Mouse (Mus musculus) E14TG2a.4 (cell line): ENCODE data around the gene Loxl1.
A peak's percentile ranks its signal among the peaks of the same experiment; 100 is the strongest.

ENCODE experiments used
- H3K27me3 ChIP-seq: 2 replicates; pipeline ENCODE4 v1.6.1; 2014; ENCODE audit warnings: low read length, control low read depth; ENCODE audit not compliant: insufficient read depth
- H3K36me3 ChIP-seq: 2 replicates; pipeline ENCODE4 v1.6.1; 2014; ENCODE audit warnings: low read length, control low read depth; ENCODE audit not compliant: insufficient read depth
- H3K4me1 ChIP-seq: replicated peaks from 2 replicates; pipeline ENCODE4 v1.6.1; 2014; ENCODE audit warnings: low read depth, low read length, control low read depth
- H3K4me3 ChIP-seq: replicated peaks from 2 replicates; pipeline ENCODE4 v1.5.1; 2014; ENCODE audit warnings: mild to moderate bottlenecking, low read length
- H3K9me3 ChIP-seq: 2 replicates; pipeline ENCODE4 v1.6.1; 2014; ENCODE audit warnings: low read length, control low read depth
- CTCF ChIP-seq: conservative IDR thresholded peaks from 2 replicates; pipeline ENCODE4 v1.5.1; 2014; ENCODE audit warnings: low read length
- NANOG ChIP-seq: IDR thresholded peaks from 2 replicates; pipeline ENCODE4 v1.6.1; 2014; ENCODE audit warnings: borderline replicate concordance, low read length, mixed read lengths
- POU5F1 ChIP-seq: IDR thresholded peaks from 2 replicates; pipeline ENCODE4 v1.6.1; 2014; ENCODE audit warnings: low read length, borderline replicate concordance

The Loxl1 gene

DNA sequence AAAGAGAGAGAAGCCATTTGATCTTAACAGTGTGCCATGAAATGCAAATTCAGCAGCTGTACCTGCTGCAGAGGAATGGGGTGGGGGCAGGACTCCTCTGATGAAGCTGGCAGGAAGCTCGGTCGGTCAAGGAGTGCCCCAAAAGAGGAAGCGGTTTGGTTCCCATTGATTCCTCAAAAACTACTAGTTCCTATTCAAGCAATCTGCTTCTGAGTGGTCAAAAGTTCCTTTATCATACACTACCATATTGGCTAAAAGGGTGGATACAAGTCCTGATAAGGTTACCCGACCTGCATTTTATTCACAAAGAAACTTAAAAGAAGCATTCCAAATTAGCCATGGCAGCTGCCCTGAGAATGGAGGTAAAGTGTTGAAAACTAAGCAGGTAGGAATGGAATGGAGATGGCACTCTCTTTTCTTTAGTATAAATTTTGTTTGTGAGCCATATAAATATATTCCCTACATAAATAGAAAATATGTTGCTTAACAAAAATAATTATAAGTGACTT lies 66.8 kb downstream of the Loxl1 start:
- Histone ChIP-seq H3K36me3 (peaks cover 56% of the 10 kb centered on the region), H3K4me3 (peak overlapping the region; percentile 95), H3K27me3 (no peaks in the 10 kb centered on the region), H3K4me1 (peaks cover 73% of the 10 kb centered on the region), H3K9me3 (no peaks in the 10 kb centered on the region)
- TF ChIP-seq NANOG (no peak), POU5F1 (no peak), CTCF (no peak)

DNA sequence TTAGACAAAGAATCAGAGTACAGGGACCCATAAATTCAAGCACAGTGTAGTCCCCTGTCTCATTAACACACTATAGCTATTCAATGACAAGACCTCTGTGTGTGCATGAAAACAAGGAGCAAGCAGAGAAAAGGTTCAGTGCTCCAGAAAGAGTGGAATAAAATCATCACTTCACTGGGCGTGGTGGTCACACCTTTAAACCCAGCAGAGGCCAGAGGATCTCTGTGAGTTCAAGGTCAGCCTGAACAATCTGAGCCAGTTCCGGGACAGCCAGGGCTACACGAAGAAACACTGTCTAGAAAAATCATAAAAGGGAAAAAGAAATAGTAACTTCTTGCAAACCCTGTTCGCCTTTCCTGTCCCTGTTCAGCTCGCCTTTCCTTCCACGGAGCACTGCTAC lies 69.3 kb downstream of the Loxl1 start:
- no peaks in the 10 kb centered on the region for H3K9me3 ChIP-seq
- H3K36me3 ChIP-seq = peaks cover 78% of the 10 kb centered on the region
- TF ChIP-seq CTCF (no peak), NANOG (no peak), POU5F1 (no peak)
- H3K4me1 ChIP-seq = peaks cover 80% of the 10 kb centered on the region
- no peaks in the 10 kb centered on the region for H3K27me3 ChIP-seq
- peak overlapping the region; percentile 95 for H3K4me3 ChIP-seq

DNA sequence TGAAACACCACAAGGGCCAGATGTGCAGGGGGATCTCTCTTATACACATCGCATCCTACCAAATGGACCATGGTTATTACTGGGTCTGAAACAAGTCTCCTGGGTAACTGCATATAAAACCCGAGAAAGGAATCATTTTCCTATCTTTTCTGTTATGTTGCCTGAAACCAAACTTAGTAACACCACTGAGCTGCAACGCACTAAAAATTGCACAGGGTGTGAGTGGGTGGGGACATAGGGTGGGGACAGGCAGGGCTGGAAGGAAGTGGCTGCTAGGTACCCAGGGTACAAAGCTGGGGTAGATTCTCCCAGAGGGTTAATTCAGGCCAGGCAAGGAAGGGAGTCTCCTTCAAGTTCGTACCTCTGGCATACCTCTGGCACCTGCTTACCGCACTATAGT lies 70.3 kb downstream of the Loxl1 start:
- TF ChIP-seq CTCF = no peak
- no peak for TF ChIP-seq NANOG
- no peak for TF ChIP-seq POU5F1

DNA sequence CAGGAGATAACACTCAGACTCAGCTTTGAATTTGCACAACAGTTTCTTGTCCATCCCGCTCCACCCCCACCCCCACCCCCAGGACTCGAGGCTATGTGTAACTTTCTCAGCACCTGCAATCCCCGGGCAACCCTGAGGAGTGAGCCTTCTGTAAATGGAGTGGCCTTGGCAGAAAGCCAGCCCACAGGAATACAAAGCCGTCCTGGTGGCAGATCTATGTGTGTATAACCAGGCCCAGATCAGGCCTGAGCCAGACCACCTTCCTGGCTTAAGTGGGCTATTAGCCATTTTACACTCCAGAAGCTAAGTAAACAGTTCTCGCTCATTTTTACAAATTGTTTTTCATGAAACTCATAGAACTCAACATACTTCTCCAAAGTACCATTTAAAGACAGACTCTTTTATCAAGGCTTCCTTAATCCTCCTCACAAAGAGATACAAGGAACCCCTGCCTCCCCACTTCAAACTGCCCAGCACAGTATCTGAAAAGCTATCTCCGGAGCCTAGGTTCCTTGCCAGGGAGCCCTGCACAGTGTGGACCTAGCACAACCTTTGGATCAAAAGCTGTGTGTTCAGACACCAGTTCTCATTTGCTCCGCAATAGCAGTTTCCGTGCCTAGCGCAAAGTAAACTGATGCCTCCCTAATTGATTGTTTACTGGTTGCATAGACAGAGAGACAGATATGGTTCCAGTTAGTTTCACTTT lies 71.1 kb downstream of the Loxl1 start:
- no peaks in the 10 kb centered on the region for H3K27me3 ChIP-seq
- H3K36me3 ChIP-seq = peaks cover 85% of the 10 kb centered on the region
- H3K4me3 ChIP-seq = peak overlapping the region; percentile 95
- TF ChIP-seq CTCF (no peak), NANOG (peak; percentile 60; the same call in 1 of the 2 replicates), POU5F1 (no peak)
- H3K4me1 ChIP-seq = peaks cover 88% of the 10 kb centered on the region
- H3K9me3 ChIP-seq = no peaks in the 10 kb centered on the region

More for the DNA sequence above, 70.3 kb downstream of the Loxl1 start:
- Histone ChIP-seq H3K27me3 (no peaks in the 10 kb centered on the region), H3K4me3 (peak overlapping the region; percentile 95), H3K9me3 (no peaks in the 10 kb centered on the region), H3K36me3 (peaks cover 82% of the 10 kb centered on the region), H3K4me1 (peaks cover 81% of the 10 kb centered on the region)
